Mouse (Mus musculus) embryonic facial prominence, embryonic 15.5 days (tissue): ENCODE data around the gene Sel1l. TPM values are rescaled to one million over a fixed set of nuclear protein-coding genes. Genes with fewer than 3 reads are reported as not detected.

Experiments
- ATAC-seq: fragments of 200-750 bp; cut with Nextera tagmentation; 2 replicates; pipeline ENCODE4 v1.8.0; 2017; ENCODE audit warnings: low read depth, moderate TSS enrichment; ENCODE audit not compliant: insufficient number of reproducible peaks, low FRiP score, low TSS enrichment
- H3K27ac ChIP-seq: fragments of 300-500 bp; sonication (generic); replicated peaks from 2 replicates; pipeline ENCODE4 v1.5.1; 2015; ENCODE audit warnings: mild to moderate bottlenecking, inconsistent platforms
- H3K27me3 ChIP-seq: fragments of 300-500 bp; sonication (generic); 2 replicates; pipeline ENCODE4 v1.6.1; 2015; ENCODE audit warnings: inconsistent platforms
- H3K36me3 ChIP-seq: fragments of 300-500 bp; sonication (generic); 2 replicates; pipeline ENCODE4 v1.6.1; 2015; ENCODE audit warnings: mild to moderate bottlenecking, inconsistent platforms
- H3K4me1 ChIP-seq: fragments of 300-500 bp; sonication (generic); 2 replicates; pipeline ENCODE4 v1.6.1; 2015; ENCODE audit warnings: inconsistent platforms
- H3K4me2 ChIP-seq: fragments of 300-500 bp; sonication (generic); replicated peaks from 2 replicates; pipeline ENCODE4 v1.6.1; 2015; ENCODE audit warnings: mild to moderate bottlenecking, inconsistent platforms
- H3K4me3 ChIP-seq: fragments of 300-500 bp; sonication (generic); replicated peaks from 2 replicates; pipeline ENCODE4 v1.5.1; 2015; ENCODE audit warnings: mild to moderate bottlenecking, inconsistent platforms
- H3K9ac ChIP-seq: fragments of 300-500 bp; sonication (generic); 2 replicates; pipeline ENCODE4 v1.6.1; 2015; ENCODE audit warnings: inconsistent platforms
- H3K9me3 ChIP-seq: fragments of 300-500 bp; sonication (generic); replicated peaks from 2 replicates; pipeline ENCODE4 v1.6.1; 2016; ENCODE audit warnings: inconsistent platforms
- WGBS: fragments of 180-500 bp; shearing (Covaris S2); methylation state at CpG from one replicate; pipeline ENCODE4 v1.1.7; 2015; 5-methylcytosine and 5-hydroxymethylcytosine counted together
- polyA plus RNA-seq: library from polyadenylated mRNA; unstranded; fragments of >200 nt; fragmentation: Nextera tagmentation; extraction: Ambion mirVana; gene quantifications from 2 replicates; pipeline ENCODE4 v1.2.1, GENCODE M21; 2015

The Sel1l gene
- polyA plus RNA-seq, 1 experiment from 2014 or later = 90.9 TPM

DNA sequence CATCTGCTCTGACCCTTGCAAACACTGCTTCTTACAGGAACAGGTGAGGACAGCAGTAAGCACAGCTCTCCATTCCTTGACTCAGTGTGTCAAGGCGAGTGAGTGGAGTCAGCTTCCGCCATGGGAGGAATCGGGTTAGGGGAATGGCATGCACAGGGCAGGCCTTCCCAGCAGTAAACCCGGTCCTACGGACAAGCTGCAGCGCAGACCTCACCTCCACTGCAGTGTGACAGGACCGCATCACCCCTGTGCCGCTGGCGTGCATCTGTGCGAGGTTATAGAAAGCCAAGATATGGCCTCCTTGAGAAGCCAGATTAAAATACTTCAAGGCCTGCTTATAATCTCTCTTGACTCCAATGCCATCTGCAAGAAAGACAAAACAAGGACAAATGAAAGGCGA, 33.4 kb downstream of the Sel1l start:
- H3K4me2 ChIP-seq = no peak overlapping the region
- H3K27me3 ChIP-seq = no peaks in the 10 kb centered on the region
- peaks cover 73% of the 10 kb centered on the region for H3K36me3 ChIP-seq
- H3K4me1 ChIP-seq = no peaks in the 10 kb centered on the region
- H3K9ac ChIP-seq = no peak overlapping the region
- H3K27ac ChIP-seq = no peak overlapping the region
- no peak for ATAC-seq
- H3K9me3 ChIP-seq = no peaks in the 10 kb centered on the region
- WGBS = 83% methylated on average over 11 of the region's 11 CpGs
- H3K4me3 ChIP-seq = no peak overlapping the region

DNA sequence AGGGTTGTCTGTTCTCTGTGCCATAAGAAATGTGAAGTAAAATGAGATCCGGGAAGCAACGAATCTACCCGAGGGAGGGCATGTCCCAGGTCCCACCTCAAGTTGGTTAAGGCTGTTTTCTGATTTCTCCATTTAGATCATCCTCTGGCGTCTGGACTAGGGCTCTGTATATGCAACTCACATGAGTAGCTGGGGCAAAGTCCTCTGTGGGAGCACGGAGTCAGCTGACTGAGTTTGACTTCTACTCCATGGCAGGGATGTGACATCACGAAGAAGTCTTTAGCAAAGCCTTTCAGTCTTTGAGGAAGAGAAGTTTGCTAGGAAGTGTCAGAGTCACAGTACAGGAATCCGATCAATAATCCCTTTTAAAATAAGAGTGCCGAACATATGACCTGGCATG, 40.0 kb downstream of the Sel1l start:
- 93% methylated on average over 8 of the region's 8 CpGs for WGBS
- H3K36me3 ChIP-seq = peaks cover 63% of the 10 kb centered on the region
- H3K9ac ChIP-seq = no peak overlapping the region
- no peaks in the 10 kb centered on the region for H3K27me3 ChIP-seq
- H3K4me3 ChIP-seq = no peak overlapping the region
- H3K4me1 ChIP-seq = no peaks in the 10 kb centered on the region
- H3K9me3 ChIP-seq = no peaks in the 10 kb centered on the region
- no peak for ATAC-seq
- no peak overlapping the region for H3K27ac ChIP-seq
- H3K4me2 ChIP-seq = no peak overlapping the region

DNA sequence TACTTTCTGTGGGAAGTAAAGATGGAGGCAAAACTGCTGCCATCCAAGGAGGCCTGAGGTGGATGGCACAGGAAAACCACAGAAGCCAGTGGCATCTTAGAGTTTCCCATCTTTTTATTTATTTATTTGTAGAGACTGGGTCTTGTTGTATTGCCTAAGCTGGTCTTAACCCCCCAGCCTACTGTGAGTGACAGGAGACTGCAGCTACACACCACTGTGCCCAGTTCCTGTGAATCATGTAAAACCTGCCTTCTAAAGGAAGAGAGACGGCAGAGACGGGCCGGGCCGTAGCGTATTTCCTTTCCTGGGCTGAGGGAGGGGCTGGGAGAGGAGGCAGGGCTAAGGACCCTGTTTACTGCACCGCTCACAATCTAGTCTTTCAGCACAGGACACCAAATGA, 41.2 kb downstream of the Sel1l start:
- H3K36me3 ChIP-seq = peaks cover 52% of the 10 kb centered on the region
- H3K9ac ChIP-seq = no peak overlapping the region
- no peak overlapping the region for H3K27ac ChIP-seq
- H3K27me3 ChIP-seq = no peaks in the 10 kb centered on the region
- no peaks in the 10 kb centered on the region for H3K4me1 ChIP-seq
- 76% methylated on average over 6 of the region's 6 CpGs for WGBS
- no peaks in the 10 kb centered on the region for H3K9me3 ChIP-seq
- no peak overlapping the region for H3K4me3 ChIP-seq
- ATAC-seq = no peak
- no peak overlapping the region for H3K4me2 ChIP-seq

DNA sequence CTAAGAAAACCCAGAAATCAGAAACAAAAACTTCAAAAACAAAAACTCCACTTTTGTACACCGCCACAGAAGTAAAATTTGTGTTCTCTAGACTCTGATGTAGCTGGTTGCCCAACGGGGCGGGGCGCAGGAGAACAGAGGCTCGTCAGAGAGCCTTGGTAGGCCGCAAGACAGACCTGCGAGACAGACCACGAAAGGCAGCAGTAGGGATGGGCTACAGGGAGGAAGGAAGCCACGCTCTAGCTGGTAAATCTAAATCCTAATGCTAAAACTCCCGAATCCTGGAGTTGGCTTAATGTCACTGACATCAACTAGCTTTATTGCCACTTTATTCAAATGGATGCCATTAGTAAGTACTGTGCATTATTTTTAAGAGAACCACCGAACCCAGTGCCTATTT, 41.9 kb downstream of the Sel1l start:
- H3K4me1 ChIP-seq = no peaks in the 10 kb centered on the region
- H3K4me3 ChIP-seq = no peak overlapping the region
- H3K4me2 ChIP-seq = no peak overlapping the region
- no peak overlapping the region for H3K9ac ChIP-seq
- ATAC-seq = no peak
- no peak overlapping the region for H3K27ac ChIP-seq
- no peaks in the 10 kb centered on the region for H3K27me3 ChIP-seq
- H3K36me3 ChIP-seq = peaks cover 46% of the 10 kb centered on the region
- 84% methylated on average over 11 of the region's 11 CpGs for WGBS
- no peaks in the 10 kb centered on the region for H3K9me3 ChIP-seq

DNA sequence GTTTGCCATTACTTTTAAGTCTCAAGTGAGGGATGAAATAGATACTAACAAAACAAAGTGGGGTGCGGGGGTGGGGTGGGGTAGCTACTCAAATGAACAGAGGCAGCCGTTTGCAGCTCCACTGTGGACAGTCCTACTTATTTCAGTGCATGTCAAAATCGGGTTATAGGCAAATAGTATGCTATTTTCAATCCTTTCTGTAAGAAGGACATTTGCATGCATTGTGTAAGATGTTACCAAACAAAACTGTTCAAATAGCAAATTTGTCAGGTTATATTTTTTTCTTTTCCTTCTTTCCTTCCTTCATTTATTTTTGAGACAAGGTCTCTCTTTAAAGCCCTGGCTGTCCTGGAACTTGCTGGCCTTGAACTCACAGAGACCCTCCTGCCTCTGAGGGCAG, 44.7 kb downstream of the Sel1l start:
- H3K4me1 ChIP-seq = no peaks in the 10 kb centered on the region
- no peak for ATAC-seq
- WGBS = 70% methylated on average over 3 of the region's 3 CpGs
- peaks cover 20% of the 10 kb centered on the region for H3K36me3 ChIP-seq
- no peaks in the 10 kb centered on the region for H3K9me3 ChIP-seq
- no peak overlapping the region for H3K9ac ChIP-seq
- no peak overlapping the region for H3K27ac ChIP-seq
- H3K27me3 ChIP-seq = no peaks in the 10 kb centered on the region; the same call in 1 of the 2 replicates
- no peak overlapping the region for H3K4me3 ChIP-seq
- H3K4me2 ChIP-seq = no peak overlapping the region

DNA sequence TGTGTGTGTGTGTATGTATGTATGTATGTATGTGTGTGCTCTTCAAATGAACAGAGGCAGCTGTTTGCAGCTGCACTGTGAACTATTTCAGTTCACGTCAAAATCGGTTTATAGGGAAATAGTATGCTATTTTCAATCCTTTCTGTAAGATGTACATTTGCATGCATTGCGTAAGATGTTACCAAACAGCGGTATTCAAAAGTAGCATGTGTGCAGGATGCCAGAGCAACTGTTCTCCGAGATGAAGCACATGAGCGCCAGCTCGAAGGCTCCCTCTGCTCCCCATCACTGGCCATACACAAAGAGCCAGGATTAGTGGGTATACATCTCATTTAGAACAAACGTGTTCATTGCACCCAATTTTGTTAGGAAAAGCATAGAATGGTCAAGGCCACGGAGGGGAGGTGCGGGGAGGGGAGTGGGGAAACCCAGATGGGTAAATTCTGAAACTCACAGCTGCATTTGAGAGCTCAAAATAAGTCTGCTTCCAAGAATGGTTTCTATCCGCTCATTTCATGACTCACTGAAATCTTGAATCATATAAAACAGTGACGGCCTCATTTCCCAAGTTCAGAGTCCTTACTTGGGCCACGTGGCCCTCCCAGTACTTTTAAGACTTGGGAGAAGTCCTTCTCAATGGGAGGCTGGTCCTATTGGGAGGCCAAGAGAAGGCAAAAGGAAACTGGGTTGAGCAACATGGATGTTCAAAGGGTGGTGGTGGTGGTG, 45.6 kb downstream of the Sel1l start:
- Histone ChIP-seq H3K36me3 (peaks cover 11% of the 10 kb centered on the region), H3K27ac (no peak overlapping the region), H3K27me3 (no peaks in the 10 kb centered on the region; the same call in 1 of the 2 replicates), H3K4me1 (no peaks in the 10 kb centered on the region), H3K9me3 (no peaks in the 10 kb centered on the region), H3K9ac (no peak overlapping the region), H3K4me3 (no peak overlapping the region), H3K4me2 (no peak overlapping the region)
- 77% methylated on average over 13 of the region's 13 CpGs for WGBS
- no peak for ATAC-seq

DNA sequence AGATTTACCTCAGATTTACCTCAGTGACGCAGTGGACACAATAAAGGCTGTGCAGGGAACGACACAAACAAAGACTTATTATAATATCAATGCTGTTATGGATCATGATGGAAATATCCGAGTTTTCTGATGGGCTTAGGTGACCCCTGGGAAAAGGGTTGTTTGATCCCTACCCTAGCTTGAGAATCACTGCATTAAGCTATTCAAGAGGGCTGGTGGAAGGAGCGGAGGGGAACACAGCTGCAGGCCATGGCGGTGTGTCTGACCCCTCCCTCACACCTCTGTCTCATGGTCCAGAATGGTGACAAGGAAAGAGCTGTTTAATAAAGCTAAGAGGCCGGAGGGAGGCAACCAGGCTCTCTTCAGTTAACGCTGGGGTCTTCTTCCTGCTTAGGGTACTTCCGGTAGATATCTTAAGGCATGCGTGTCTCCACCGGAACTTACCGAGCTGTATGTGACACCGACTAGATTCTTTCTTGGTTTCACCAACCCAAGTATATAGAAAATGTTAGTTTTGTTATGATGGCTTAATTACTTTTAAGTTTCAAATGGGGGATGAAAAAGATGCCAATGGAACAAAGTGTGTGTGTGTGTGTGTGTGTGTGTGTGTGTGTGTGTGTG, 46.3 kb downstream of the Sel1l start:
- no peak overlapping the region for H3K4me2 ChIP-seq
- H3K27me3 ChIP-seq = no peaks in the 10 kb centered on the region; the same call in 1 of the 2 replicates
- H3K27ac ChIP-seq = no peak overlapping the region
- ATAC-seq = no peak
- peaks cover 4% of the 10 kb centered on the region; the same call in 1 of the 2 replicates for H3K36me3 ChIP-seq
- H3K9me3 ChIP-seq = no peaks in the 10 kb centered on the region
- WGBS = 84% methylated on average over 12 of the region's 12 CpGs
- no peak overlapping the region for H3K4me3 ChIP-seq
- H3K4me1 ChIP-seq = no peaks in the 10 kb centered on the region
- H3K9ac ChIP-seq = no peak overlapping the region

DNA sequence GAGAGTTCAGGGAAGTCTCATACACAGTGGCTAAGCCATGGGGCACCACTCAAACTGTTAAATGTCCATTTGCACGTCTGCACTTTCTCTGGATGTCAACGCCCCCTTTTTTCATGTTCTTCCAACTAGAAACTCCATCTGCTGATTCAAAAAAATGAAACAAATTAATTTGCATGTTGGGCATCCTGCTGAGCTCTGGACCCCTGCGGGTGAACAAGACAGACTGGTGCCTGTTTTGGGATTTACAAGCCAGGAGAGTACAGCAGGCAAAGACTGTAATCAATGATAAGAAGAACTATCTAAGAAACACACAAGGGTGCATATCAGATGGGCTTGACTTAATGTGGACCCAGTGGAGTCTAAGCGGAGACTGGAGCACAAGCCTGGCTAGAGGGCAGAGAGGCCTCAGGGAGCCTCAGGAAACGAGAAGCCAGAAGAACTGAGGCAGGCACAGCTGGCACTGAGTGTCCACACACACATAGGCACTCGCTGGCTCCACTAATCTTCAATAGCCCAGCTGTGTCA, 48.0 kb downstream of the Sel1l start:
- WGBS = 63% methylated on average over 6 of the region's 6 CpGs
- Histone ChIP-seq H3K9ac (no peak overlapping the region), H3K27me3 (no peaks in the 10 kb centered on the region; the same call in 1 of the 2 replicates), H3K36me3 (no peaks in the 10 kb centered on the region), H3K4me2 (no peak overlapping the region), H3K4me3 (no peak overlapping the region), H3K4me1 (no peaks in the 10 kb centered on the region), H3K9me3 (no peaks in the 10 kb centered on the region), H3K27ac (no peak overlapping the region)
- no peak for ATAC-seq

DNA sequence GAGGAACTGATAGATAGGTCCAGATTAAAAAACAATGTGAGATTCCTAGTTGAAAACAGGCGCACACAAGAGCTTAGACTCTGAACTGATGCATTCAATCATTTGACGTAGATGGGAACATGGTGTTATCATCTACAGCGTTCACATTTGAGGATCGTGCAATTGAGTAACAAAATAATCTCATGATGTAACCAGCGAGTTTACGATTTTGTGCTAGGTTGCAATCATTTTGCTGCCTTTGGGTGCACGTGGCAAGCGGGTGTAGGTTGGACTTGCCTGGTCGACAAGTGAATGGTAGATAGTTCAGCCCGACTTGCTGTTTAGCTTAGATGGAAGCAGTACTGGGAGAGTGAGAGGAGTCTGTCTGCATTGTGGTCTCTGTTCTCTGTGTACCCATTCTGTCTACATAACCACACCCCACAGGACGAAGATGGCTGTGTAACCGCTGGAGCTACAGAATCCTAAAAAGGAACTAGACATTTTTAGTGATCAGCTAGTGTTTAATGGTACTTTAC, 49.1 kb downstream of the Sel1l start:
- Histone ChIP-seq H3K9ac (no peak overlapping the region), H3K9me3 (no peaks in the 10 kb centered on the region), H3K27ac (no peak overlapping the region), H3K4me2 (no peak overlapping the region), H3K36me3 (no peaks in the 10 kb centered on the region), H3K27me3 (no peaks in the 10 kb centered on the region; the same call in 1 of the 2 replicates), H3K4me3 (no peak overlapping the region), H3K4me1 (no peaks in the 10 kb centered on the region)
- WGBS = 71% methylated on average over 12 of the region's 12 CpGs
- no peak for ATAC-seq

DNA sequence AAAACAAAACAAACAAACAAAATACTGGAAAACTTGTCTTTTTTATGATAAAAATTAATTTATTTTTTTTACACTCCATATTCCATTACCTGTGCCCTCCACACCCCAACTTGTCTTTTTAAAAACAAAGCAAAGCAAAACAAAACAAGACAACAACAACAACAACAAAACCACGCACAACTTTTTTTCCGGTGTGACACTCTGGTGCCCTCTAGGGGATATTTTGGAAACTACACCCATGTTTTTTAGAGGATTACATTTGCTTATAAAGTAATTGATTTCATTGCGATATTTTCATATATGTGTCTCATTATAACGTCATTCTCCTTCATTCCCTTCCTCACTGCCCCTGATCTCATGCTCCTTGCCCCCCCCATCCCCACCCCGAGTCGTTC, 49.6 kb downstream of the Sel1l start:
- Histone ChIP-seq H3K4me1 (no peaks in the 10 kb centered on the region), H3K27ac (no peak overlapping the region), H3K4me3 (no peak overlapping the region), H3K36me3 (no peaks in the 10 kb centered on the region), H3K9me3 (no peaks in the 10 kb centered on the region), H3K9ac (no peak overlapping the region), H3K4me2 (no peak overlapping the region), H3K27me3 (no peaks in the 10 kb centered on the region; the same call in 1 of the 2 replicates)
- WGBS = 20% methylated on average over 6 of the region's 6 CpGs
- ATAC-seq = no peak

DNA sequence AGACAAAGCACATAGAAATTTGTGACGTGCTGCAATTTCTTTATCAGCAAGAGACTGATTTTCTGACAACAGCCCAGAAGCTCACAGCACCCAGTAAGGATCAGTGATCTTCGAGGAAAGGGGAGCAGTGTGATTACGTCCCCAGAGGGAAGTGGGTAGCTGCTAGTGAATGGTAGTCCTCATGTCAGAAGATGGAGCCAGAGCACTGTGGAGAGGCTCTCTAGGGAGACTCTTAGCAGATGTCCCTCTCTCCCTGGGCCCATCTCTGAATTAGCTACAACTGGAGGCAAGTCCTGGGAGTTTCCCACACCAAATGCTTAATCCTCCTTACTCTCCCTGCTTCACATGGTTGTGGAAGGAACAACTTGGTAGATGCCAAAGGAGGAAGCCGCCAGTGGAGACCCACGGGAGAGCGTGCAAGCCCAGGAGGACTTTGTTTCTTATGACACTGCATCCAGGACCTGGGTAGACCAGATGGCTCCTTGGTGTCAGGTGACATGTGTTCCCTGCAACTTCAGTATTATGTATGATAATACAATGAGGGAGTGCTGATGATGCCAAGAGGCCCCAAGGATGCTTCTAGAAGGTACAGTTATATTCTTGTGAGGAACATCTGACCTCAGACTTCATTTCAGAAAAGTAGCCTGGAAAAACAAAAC, 50.1 kb downstream of the Sel1l start:
- Histone ChIP-seq H3K9ac (no peak overlapping the region), H3K4me2 (no peak overlapping the region), H3K27me3 (no peaks in the 10 kb centered on the region; the same call in 1 of the 2 replicates), H3K9me3 (no peaks in the 10 kb centered on the region), H3K4me1 (no peaks in the 10 kb centered on the region), H3K36me3 (no peaks in the 10 kb centered on the region), H3K27ac (no peak overlapping the region), H3K4me3 (no peak overlapping the region)
- ATAC-seq = no peak
- 81% methylated on average over 6 of the region's 6 CpGs for WGBS
